ENCODE assay signal across 9 mouse cellular contexts in genomic region chr16:5534862-5535261, GRCm38 (mm10).
DNase-seq lines count a peak whose midpoint lies in the region; ATAC-seq lines count a peak whose summit lies in the region.
"Had no signal": no experiment of that assay in that cellular context is flagged by ENCODE, and none has a peak within 500 bp of the region (broad histone marks: within the 10 kb centered on the region; RNA-seq: fewer than 3 reads in every experiment).

No protein-coding gene starts in this region.

- 0 out of 2 replicates have a peak, but pooled peaks cover 4% of the 10 kb centered on the region for H3K4me1 ChIP-seq in kidney, embryonic 15.5 days

- H3K4me3 ChIP-seq in kidney, embryonic 15.5 days (replicated peaks), result no peak overlapping the region
- H3K4me3 ChIP-seq: neural tube, embryonic 13.5 days had no signal

- no peaks in the 10 kb centered on the region for H3K9me3 ChIP-seq in kidney, embryonic 15.5 days (replicated peaks)
- H3K9me3 ChIP-seq: neural tube, embryonic 13.5 days had no signal

- H3K27ac ChIP-seq in kidney, embryonic 15.5 days, result no peak overlapping the region
- H3K27ac ChIP-seq: neural tube, embryonic 13.5 days had no signal

- 0 out of 2 replicates have a peak, but pooled peaks cover 3% of the 10 kb centered on the region for H3K27me3 ChIP-seq in kidney, embryonic 15.5 days
- H3K27me3 ChIP-seq: neural tube, embryonic 13.5 days had no signal

- peak overlapping the region; percentile 26; the same call in 1 of the 2 replicates for H3K4me2 ChIP-seq in kidney, embryonic 15.5 days
- H3K4me2 ChIP-seq: neural tube, embryonic 13.5 days had no signal

- no peak overlapping the region for H3K9ac ChIP-seq in kidney, embryonic 15.5 days
- H3K9ac ChIP-seq: neural tube, embryonic 13.5 days had no signal

- H3K36me3 ChIP-seq in kidney, embryonic 15.5 days, result no peaks in the 10 kb centered on the region
- H3K36me3 ChIP-seq: neural tube, embryonic 13.5 days had no signal

- peak; percentile 52 for DNase-seq in layer of hippocampus, adult 11-12 months (ENCODE audit: low spot score)
- no peak for DNase-seq in layer of hippocampus, adult 9-10 months (ENCODE audit: low spot score)
- peak; percentile 14 for DNase-seq in embryo, embryonic 10.5 days (ENCODE audit: low spot score)
- peak; percentile 33 for DNase-seq in retina, postnatal 1 day
- DNase-seq in thymus, postnatal 0 days (ENCODE audit: low spot score), result no peak
- no peak for DNase-seq in natural killer cell, adult 2 months (ENCODE audit: low spot score in 2 of 2)
- no peak for DNase-seq in lung, postnatal 36 days

- ATAC-seq in kidney, embryonic 15.5 days (replicated peaks; ENCODE audit: low FRiP score), result no peak

- 38% methylated on average over 5 of the region's 5 CpGs for WGBS in kidney, embryonic 15.5 days

Comparison
In these comparisons a context has a peak if more than half of its experiments do, and no peak if none do; other contexts are left out.
1. DNase-seq: peak in layer of hippocampus, adult 11-12 months (single experiment), embryo, embryonic 10.5 days (single experiment) and retina, postnatal 1 day (single experiment); none in layer of hippocampus, adult 9-10 months (single experiment), thymus, postnatal 0 days (single experiment), natural killer cell, adult 2 months (0 of 2) and lung, postnatal 36 days (single experiment).